Mouse (Mus musculus) kidney, adult 2 months (tissue): ENCODE data around the gene Slc4a7.

ENCODE experiments used
- CTCF ChIP-seq: fragments of 200-500 bp; conservative IDR thresholded peaks from 2 replicates; pipeline ENCODE4 v1.5.1; 2011; ENCODE audit warnings: low read depth, mild to moderate bottlenecking, control low read depth, low read length, moderate library complexity, mixed read lengths; ENCODE audit not compliant: insufficient read depth, insufficient read length
- POLR2A ChIP-seq: fragments of 200-500 bp; IDR thresholded peaks from one replicate; pipeline ENCODE4 v1.6.1; 2011; ENCODE audit warnings: low read depth, low read length, control low read depth

DNA sequence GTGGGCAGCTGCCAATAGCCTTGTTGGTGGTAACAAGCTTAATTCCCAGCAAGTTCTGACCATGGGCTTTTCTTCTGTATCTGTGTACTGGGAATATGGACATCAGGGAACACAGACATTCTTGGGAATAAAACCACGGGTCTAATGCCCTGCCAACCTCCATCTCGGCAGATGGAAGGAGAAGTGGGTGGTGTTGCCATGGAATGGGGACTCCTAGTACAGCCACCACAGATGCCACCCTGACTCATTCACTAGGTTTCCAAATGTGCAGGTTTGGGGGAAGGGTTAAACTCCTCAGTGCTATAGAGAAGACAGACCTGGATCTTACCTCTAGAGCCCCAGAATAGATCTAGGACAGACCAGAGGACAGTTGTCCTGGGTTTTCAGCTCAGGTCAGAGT, 132.2 kb downstream of the Slc4a7 start:
- TF ChIP-seq CTCF (no peak), POLR2A (no peak)
